Mouse (Mus musculus): ENCODE results near the gene Iltifb. TPM values are rescaled to one million over a fixed set of nuclear protein-coding genes. Genes with fewer than 3 reads are reported as not detected.
"Not testable (repeated sequence)": the region's sequence is repeated elsewhere in the genome, so short reads cannot be mapped to it uniquely, and the experiment has no call there.

The Iltifb gene
- not detected for total RNA-seq (2022)

DNA sequence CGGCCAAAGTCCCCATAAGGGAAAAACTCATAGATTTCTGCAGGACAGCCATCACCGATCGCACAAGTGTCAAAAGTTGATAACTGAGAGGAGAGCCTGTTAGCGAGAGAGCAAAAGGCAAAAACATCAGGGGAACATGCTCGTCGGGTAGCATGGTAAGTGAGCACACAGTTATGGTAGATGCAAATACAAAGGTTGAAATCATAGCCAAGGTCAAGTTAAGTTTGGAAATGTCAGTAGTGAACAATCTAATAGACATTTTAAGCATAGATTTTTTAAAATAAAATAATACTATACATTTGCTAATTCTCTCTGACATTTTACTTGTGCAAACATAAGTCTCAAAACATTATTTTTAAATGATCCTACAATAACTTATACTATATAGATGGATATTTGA lies at the start of gene Iltifb:
Gene Iltifb (minus strand): TSS at position 101 of the 400 bp plus-strand sequence.
- DNase-seq, result no peak

DNA sequence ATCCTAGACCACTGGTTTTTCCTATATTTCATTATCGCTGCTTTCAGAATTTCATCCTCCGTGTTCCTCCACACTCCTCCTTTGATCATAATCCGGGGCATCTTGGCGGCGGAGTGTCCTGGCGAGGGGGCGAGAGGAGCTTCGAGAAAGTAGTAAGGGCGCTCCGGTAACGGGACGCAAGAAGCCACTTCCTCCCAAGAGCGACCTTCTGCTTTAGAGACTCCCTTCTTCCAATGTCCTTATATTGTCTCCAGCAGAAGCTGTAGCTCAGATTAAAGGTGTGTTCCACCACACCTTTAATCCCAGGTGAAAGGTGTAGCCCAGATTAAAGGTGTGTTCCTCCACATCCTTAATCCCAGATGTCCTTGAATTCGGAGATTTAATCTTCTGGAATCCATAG lies 48.3 kb upstream of the Iltifb start, which contains the start of gene Gm9046:
Gene Gm9046 (minus strand): TSS at position 101 of the 400 bp plus-strand sequence.
- not testable (repeated sequence) for DNase-seq

DNA sequence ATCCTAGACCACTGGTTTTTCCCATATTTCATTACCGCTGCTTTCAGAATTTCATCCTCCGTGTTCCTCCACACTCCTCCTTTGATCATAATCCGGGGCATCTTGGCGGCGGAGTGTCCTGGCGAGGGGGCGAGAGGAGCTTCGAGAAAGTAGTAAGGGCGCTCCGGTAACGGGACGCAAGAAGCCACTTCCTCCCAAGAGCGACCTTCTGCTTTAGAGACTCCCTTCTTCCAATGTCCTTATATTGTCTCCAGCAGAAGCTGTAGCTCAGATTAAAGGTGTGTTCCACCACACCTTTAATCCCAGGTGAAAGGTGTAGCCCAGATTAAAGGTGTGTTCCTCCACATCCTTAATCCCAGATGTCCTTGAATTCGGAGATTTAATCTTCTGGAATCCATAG lies 42.9 kb upstream of the Iltifb start, which contains the start of gene Gm9045:
Gene Gm9045 (minus strand): TSS at position 101 of the 400 bp plus-strand sequence.
- DNase-seq, result not testable (repeated sequence)

DNA sequence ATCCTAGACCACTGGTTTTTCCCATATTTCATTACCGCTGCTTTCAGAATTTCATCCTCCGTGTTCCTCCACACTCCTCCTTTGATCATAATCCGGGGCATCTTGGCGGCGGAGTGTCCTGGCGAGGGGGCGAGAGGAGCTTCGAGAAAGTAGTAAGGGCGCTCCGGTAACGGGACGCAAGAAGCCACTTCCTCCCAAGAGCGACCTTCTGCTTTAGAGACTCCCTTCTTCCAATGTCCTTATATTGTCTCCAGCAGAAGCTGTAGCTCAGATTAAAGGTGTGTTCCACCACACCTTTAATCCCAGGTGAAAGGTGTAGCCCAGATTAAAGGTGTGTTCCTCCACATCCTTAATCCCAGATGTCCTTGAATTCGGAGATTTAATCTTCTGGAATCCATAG lies 37.5 kb upstream of the Iltifb start, which contains the start of gene Gm9044:
Gene Gm9044 (minus strand): TSS at position 101 of the 400 bp plus-strand sequence.
- not testable (repeated sequence) for DNase-seq

DNA sequence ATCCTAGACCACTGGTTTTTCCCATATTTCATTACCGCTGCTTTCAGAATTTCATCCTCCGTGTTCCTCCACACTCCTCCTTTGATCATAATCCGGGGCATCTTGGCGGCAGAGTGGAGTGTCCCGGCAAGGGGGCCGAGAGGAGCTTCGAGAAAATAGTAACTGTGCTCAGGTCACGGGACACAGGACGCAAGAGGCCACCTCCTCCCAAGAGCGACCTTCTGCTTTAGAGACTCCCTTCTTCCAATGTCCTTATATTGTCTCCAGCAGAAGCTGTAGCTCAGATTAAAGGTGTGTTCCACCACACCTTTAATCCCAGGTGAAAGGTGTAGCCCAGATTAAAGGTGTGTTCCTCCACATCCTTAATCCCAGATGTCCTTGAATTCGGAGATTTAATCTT lies 32.0 kb upstream of the Iltifb start, which contains the start of gene Gm9040:
Gene Gm9040 (minus strand): TSS at position 101 of the 400 bp plus-strand sequence.
- DNase-seq, result not testable (repeated sequence)

DNA sequence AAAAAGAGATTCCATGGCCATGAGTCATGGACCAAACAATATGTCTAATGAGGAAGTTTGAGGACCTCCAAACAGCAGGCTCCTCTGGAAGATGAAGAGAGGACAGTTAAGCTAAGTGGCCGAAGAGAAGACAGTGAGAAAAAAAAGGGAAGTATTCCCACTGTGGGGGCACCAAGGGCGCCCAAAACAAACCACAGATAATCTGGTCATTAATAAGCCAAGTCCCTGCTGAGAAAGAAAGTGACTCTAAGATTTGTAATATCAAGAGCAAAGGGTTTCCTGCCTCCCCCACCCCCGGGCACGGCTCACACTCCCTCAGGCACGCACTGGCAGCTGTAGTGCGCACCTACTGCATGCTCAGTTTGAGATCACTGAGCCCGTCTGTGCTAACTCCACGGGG lies 24.2 kb upstream of the Iltifb start:
- no peak for DNase-seq

DNA sequence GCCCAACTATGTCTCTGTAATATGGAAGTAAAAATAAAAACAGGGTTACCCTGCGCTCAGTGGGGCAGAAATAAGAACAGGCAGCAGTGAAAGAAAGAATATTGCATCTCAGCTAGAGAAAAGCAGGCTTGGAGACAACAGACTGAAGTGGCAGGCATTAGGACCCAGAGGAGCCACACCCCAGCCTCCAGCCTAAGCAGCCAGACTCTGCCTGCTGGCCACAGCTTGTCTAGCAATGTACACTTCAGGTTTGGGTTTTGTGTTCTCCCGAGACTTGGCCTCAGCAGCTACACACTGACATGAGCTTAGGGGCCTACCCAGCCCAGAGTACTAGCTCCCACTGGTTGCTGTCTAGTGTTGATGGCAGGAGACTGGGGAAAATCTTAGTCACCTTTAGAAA lies 7.3 kb upstream of the Iltifb start:
- DNase-seq, result not testable (repeated sequence)

DNA sequence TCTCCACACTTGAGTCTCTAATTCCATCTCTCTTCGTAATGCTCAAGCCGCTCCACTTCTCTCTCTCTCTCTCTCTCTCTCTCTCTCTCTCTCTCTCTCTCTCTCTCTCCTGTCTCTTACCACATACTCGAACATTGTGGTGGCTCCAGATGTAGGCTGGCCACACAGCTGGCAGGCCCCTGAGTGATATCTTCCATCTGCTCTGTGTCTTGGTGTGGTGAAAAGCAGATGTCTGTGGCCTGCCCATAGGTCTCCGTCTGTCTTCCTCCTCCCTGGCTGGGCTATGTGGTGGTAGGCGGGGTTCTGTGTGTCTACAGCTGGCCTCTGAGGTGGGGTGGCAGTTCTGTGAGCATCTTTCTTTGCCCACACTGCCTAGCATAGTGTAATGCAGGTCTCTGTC lies 11.8 kb downstream of the Iltifb start:
- not testable (repeated sequence) for DNase-seq

DNA sequence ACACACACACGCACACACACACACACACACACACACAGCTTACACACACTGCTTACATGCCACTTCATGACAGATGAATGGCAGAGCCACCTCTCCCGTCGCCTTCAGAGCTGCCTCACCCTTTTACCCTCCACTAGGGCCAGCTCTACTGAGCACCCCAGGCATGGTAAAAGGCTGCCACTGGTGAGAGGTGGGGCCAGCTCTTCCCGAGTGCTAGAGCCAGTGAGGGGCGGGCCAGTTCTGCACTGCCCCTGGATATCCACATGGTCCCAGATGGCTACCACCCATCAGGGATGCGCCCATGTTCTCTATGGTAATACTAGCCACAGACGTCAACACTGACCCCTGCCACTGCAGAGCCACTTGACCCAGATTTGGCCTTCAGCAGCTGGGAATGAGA lies 12.3 kb downstream of the Iltifb start:
- not testable (repeated sequence) for DNase-seq

DNA sequence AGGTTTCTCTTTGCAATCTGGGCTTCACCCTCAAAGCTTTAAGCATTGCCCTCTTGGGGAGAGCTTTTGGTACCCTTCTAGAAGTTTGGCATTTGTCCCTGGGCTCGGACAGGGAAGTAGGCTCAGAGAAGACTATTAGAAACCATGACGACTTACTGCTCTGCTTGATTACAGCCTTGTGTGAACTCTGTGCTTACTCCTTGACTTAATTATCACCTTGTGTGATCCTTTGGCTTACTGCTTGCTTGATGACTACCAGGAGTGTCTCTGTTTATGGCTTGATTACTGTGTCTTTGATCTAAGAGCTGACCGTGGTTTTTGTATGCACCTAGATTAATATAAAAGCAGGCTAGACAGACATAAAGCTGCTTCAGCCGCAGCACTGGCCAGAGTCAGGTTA lies 16.8 kb downstream of the Iltifb start:
- DNase-seq, result not testable (repeated sequence)

DNA sequence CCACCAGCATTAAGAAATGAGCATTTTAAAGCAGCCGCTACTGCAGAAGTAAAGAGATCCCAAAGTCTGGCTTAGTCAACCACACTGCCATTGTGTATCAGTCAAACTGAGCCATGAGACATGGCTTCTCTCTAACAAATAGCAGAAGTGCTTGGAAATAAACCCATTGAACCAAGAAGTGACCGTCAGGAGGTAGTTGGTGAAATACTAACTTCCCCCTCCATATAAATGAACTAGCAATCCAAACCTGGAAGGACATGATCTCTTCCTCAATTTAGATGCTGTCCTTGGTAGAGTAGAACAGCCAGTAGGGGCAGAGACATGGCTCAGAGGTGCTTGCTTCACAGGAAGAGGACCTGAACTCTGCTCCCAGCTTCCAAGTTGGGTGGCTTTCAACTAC lies 23.4 kb downstream of the Iltifb start:
- not testable (repeated sequence) for DNase-seq

DNA sequence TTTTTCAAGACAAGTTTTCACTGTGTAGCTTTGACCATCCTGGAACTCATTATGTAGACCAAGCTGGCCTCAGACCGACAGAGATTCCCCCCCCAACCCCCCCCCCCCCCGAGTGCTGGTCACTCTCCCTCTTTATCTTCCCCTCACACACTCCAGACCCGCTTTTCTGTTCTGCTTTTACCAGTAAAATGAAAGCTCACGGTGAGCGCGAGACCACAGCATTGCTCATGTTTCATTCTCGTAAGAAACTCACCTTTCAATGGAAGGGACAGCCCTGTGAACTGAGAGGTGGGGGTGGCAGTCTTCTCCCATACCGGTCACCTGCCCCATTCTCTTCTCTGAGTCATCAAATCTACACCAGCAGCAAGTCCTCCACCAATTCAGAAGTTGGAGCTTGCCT lies 26.0 kb downstream of the Iltifb start:
- not testable (repeated sequence) for DNase-seq

DNA sequence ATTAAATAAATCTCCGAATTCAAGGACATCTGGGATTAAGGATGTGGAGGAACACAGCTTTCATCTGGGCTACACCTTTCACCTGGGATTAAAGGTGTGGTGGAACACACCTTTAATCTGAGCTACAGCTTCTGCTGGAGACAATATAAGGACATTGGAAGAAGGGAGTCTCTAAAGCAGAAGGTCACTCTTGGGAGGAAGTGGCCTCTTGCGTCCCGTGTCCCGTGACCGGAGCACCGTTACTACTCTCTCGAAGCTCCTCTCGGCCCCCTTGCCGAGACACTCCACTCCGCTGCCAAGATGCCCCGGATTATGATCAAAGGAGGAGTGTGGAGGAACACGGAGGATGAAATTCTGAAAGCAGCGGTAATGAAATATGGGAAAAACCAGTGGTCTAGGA lies 36.5 kb downstream of the Iltifb start, which contains the start of gene Gm32802:
Gene Gm32802 (plus strand): TSS at position 301 of the 400 bp plus-strand sequence.
- DNase-seq, result not testable (repeated sequence)

DNA sequence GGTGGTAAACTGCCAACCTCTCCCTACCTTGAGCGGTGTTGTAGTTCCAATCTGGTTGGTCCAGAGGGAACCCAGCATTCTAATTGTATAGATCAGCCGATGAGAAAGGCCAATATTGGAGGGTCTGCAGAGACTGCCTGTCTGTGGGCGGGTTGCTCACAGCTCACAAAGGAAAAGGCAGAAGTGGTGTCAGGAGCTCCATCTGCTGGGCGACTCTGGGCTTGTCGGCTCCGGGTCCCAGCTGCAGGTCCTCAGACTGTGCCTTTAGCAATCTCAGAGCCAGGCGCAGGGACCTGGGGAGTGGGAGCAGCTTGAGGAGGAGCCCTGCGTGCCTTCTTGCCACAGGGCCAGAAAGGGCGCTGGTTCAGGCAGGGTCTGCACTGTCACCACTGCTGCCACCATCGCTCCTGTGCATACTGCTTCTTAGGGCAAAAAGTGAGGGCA lies 44.0 kb downstream of the Iltifb start:
- DNase-seq, result no peak

DNA sequence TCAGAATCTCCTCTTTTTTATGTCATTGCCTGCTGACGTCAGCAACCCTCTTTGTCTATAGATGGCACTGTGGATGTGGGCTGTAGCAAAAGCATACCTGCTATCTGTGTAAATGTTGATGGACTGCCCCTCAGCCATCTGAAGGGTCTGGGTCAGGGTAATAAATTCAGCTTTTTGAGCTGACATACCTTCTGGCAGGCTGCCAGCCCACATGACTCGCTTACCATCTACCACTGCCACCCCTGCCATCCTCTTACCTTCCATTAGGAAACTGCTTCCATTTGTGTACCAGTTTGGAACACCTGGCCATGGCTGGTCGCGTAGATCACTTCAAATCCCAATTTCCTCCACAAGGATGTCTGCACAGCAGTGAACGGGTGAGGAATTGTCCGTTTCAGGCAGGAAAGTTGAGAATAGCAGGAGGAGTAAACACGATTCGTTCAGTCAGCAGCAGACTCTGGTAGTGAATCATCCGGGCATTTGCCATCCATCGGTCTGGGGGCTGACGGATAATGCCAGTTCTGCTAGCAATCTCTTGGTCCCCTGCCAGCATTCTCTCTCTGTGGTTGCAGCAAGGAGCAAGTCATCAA lies 45.7 kb downstream of the Iltifb start:
- DNase-seq, result not testable (repeated sequence)

DNA sequence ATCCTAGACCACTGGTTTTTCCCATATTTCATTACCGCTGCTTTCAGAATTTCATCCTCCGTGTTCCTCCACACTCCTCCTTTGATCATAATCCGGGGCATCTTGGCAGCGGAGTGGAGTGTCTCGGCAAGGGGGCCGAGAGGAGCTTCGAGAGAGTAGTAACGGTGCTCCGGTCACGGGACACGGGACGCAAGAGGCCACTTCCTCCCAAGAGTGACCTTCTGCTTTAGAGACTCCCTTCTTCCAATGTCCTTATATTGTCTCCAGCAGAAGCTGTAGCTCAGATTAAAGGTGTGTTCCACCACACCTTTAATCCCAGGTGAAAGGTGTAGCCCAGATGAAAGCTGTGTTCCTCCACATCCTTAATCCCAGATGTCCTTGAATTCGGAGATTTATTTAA lies 54.2 kb downstream of the Iltifb start, which contains the start of gene Gm32717:
Gene Gm32717 (minus strand): TSS at position 101 of the 400 bp plus-strand sequence.
- DNase-seq, result not testable (repeated sequence)

Other genes with a start within 250 kb of the Iltifb start
- 10 to 100 TPM; 11.6 to 15.6 (median 14.0) TPM for gene Mdm1, start 153.2 kb downstream of the Iltifb start, total RNA-seq (2022)
- not detected for gene Il22, start 90.1 kb downstream of the Iltifb start, total RNA-seq (2022)
- under 1 TPM; 0.42 to 0.65 (median 0.46) TPM for gene Gm32717, start 54.3 kb downstream of the Iltifb start, total RNA-seq (2022)
- under 1 TPM; 0.42 to 0.65 (median 0.46) TPM for gene Gm32802, start 36.4 kb downstream of the Iltifb start, total RNA-seq (2022)
- gene Gm9040, start 31.9 kb upstream of the Iltifb start, total RNA-seq (2022), result not detected
- gene Gm9044, start 37.4 kb upstream of the Iltifb start, total RNA-seq (2022), result not detected
- under 1 TPM in 1 of 4 experiments, not detected in 3; 0.15 TPM for gene Gm9045, start 42.8 kb upstream of the Iltifb start, total RNA-seq (2022)
- gene Gm9046, start 48.2 kb upstream of the Iltifb start, total RNA-seq (2022), result not detected
- gene Gm9048, start 53.6 kb upstream of the Iltifb start, total RNA-seq (2022), result not detected
- under 1 TPM in 1 of 4 experiments, not detected in 3; 0.15 TPM for gene Gm9049, start 59.1 kb upstream of the Iltifb start, total RNA-seq (2022)
- under 1 TPM in 1 of 4 experiments, not detected in 3; 0.80 TPM for gene Ifng, start 146.0 kb upstream of the Iltifb start, total RNA-seq (2022)